Mouse (Mus musculus) hindbrain, embryonic 10.5 days (tissue): ENCODE measurements at regions not wholly inside any gene's neighbourhood (a gene's known extent, or its start where the extent isn't known, plus 50 kb on each side); places are given as distances from the start of the nearest gene placed in this dataset.

Experiments used
- DNase-seq: peaks from one replicate; pipeline ENCODE4 v3.0.0-alpha.2; 2017; ENCODE audit warnings: low spot score
- H3K27ac ChIP-seq: fragments of 300-500 bp; sonication (generic); 2 replicates; pipeline ENCODE4 v1.5.1; 2016; ENCODE audit warnings: mild to moderate bottlenecking, moderate library complexity
- H3K27me3 ChIP-seq: fragments of 300-500 bp; sonication (generic); 2 replicates; pipeline ENCODE4 v1.6.1; 2016; ENCODE audit warnings: mild to moderate bottlenecking; ENCODE audit not compliant: poor library complexity, insufficient read depth, severe bottlenecking
- H3K36me3 ChIP-seq: fragments of 300-500 bp; sonication (generic); 2 replicates; pipeline ENCODE4 v1.6.1; 2016; ENCODE audit warnings: mild to moderate bottlenecking, moderate library complexity
- H3K4me1 ChIP-seq: fragments of 300-500 bp; sonication (generic); replicated peaks from 2 replicates; pipeline ENCODE4 v1.6.1; 2016; ENCODE audit warnings: mild to moderate bottlenecking
- H3K4me3 ChIP-seq: fragments of 300-500 bp; sonication (generic); 2 replicates; pipeline ENCODE4 v1.5.1; 2016; ENCODE audit warnings: mild to moderate bottlenecking, moderate library complexity
- H3K9me3 ChIP-seq: fragments of 300-500 bp; sonication (generic); 2 replicates; pipeline ENCODE4 v1.6.1; 2016; ENCODE audit warnings: mild to moderate bottlenecking, moderate library complexity
- WGBS: fragments of 180-500 bp; shearing (Covaris S2); methylation state at CpG from one replicate; pipeline ENCODE4 v1.1.7; 2016; 5-methylcytosine and 5-hydroxymethylcytosine counted together

DNA sequence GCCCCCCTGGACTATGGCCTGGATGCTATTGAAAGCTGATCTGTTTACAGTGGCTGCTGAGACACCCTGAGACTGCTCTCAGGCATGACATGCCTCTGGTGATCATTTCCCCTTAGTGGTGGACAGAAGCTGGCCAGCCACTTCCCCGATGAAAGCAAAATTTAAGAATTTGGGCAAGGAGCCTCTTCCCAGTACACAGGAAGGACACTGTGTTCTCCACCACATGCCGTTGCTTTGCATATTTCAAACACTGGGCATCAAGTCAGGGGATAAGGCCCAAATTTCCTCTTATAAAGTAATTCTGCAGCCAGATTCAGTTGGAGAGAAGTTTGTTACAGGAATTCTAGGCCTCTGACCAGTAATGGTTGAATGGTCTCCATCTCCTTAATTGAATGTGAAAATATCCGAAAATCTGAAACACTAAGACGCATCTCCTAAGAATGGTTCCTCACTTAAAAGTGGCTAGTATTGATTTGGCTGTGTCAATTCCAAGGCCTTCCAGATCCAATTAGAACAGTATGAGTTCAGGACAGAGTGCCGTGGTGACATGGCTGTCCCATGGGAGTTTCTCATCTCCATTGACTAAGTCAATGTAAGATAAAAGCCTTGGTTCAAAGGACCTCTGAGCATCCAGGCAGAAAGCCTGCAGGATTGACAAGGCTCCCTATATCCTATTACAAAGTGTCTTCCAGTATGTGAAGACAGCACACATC lies 638.5 kb upstream of the Arid1b start:
- H3K4me1 ChIP-seq: no peaks in the 10 kb centered on the region
- no peak overlapping the region for H3K27ac ChIP-seq
- 85% methylated on average over 5 of the region's 5 CpGs for WGBS
- DNase-seq: no peak
- no peak overlapping the region for H3K4me3 ChIP-seq
- H3K36me3 ChIP-seq: no peaks in the 10 kb centered on the region
- no peaks in the 10 kb centered on the region for H3K27me3 ChIP-seq
- H3K9me3 ChIP-seq: no peaks in the 10 kb centered on the region

DNA sequence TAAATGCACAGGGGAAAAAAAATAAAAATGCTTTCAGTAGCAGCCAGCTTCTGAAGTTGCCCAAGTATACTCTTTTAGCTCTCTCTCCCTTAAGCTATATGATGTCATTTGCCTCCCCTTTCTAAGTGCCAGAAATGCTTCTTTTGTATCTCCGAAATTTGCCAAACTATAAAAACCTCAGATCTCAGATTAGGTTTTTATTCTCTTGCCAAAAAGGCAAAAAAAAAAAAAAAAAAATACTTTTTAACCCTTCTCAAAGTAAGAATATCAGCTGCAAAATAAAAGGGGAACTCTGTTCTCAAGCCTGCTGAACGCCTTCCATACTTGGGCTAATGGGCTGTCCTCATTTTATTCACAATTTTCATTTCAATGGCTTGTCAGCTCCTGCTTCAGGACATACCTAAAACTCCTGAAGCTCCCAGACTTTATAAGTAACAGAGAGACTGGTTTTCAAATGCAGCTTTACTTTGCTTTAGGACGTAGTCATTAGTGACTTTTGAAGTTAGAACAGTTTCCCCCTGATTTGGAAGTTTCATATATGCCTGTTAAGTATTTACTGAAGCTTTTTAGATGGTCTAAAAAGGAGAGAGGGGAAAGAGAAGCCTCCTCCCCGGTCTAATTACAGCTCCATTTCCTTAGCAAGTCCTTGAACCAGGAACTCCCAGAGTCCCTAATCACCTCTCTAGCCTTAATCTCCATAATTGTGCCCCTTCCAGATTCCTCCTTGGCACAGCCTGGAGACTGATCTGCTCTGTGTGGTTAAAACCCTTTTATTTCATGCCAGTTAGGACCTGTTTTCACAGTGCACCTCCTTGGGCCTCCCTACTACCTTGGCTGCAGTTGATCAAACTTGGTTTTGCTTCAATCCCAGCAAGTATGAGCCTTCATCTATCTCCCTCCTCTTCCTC lies 633.5 kb upstream of the Arid1b start:
- Histone ChIP-seq H3K4me3 (no peak overlapping the region), H3K27me3 (no peaks in the 10 kb centered on the region), H3K27ac (no peak overlapping the region), H3K36me3 (no peaks in the 10 kb centered on the region), H3K4me1 (no peaks in the 10 kb centered on the region), H3K9me3 (no peaks in the 10 kb centered on the region)
- WGBS: 76% methylated on average over 4 of the region's 4 CpGs
- no peak for DNase-seq

DNA sequence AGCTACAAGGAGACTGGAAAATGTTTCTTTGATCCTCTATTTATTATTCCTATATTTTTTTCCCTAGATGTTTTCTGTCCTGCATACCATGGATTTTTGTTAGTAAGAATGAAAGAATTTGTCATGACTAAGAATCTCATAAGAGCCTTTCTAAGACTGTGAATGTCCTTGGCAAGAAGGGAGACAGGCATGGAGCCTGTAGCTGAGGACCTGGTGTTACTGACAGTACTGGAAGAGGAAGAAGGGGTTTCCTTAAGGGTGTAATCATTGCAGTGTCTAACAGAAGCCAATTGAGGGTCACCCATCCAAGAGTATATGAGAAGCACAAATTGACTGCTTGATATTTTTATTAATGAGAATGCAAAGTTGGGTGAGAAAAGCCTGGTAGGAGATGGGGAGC lies 628.3 kb upstream of the Arid1b start:
- no peaks in the 10 kb centered on the region for H3K27me3 ChIP-seq
- no peaks in the 10 kb centered on the region for H3K9me3 ChIP-seq
- H3K27ac ChIP-seq: no peak overlapping the region
- no peaks in the 10 kb centered on the region for H3K36me3 ChIP-seq
- H3K4me3 ChIP-seq: no peak overlapping the region
- no peak for DNase-seq
- H3K4me1 ChIP-seq: no peaks in the 10 kb centered on the region

DNA sequence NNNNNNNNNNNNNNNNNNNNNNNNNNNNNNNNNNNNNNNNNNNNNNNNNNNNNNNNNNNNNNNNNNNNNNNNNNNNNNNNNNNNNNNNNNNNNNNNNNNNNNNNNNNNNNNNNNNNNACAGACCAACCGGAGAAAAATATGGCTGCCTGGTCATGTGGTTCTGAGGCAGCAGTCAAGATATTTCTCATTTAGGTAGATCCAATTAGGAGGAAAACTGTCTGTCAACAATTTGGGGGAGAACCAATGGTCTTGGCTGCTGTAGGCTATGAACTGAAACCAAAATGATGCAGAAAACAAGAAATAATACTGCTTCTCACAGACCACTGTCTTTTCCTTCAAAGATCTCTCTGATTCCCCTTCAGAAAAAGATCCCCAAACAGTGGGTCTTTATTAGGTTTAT lies 613.7 kb upstream of the Arid1b start:
- H3K4me3 ChIP-seq: no peak overlapping the region
- H3K36me3 ChIP-seq: no peaks in the 10 kb centered on the region
- H3K27ac ChIP-seq: no peak overlapping the region
- WGBS: 90% methylated on average over 1 of the region's 1 CpGs
- H3K27me3 ChIP-seq: no peaks in the 10 kb centered on the region
- no peak for DNase-seq
- no peaks in the 10 kb centered on the region for H3K9me3 ChIP-seq
- 0 out of 2 replicates have a peak, but pooled peaks cover 3% of the 10 kb centered on the region for H3K4me1 ChIP-seq

DNA sequence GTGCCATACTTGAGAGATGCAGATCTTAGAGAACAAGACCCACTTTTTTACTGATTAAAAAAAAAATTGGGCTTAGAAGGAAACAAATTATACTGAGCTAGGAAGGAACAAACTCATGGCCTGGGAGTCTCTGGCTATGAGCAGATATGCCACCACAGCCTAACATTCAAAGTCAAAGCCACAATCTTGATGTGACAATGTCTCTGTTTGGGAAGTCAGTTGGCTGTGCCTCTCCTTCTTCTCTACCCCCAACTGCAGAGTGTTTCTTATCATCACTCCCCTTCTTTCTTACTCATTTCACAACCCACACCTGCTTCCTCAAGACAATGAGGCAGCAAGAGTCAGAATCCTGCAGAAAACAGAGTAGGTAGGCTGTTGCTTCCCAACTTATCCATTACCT lies 613.3 kb upstream of the Arid1b start:
- Histone ChIP-seq H3K27ac (no peak overlapping the region), H3K4me1 (0 out of 2 replicates have a peak, but pooled peaks cover 3% of the 10 kb centered on the region), H3K36me3 (no peaks in the 10 kb centered on the region), H3K27me3 (no peaks in the 10 kb centered on the region), H3K9me3 (no peaks in the 10 kb centered on the region), H3K4me3 (no peak overlapping the region)
- no peak for DNase-seq

DNA sequence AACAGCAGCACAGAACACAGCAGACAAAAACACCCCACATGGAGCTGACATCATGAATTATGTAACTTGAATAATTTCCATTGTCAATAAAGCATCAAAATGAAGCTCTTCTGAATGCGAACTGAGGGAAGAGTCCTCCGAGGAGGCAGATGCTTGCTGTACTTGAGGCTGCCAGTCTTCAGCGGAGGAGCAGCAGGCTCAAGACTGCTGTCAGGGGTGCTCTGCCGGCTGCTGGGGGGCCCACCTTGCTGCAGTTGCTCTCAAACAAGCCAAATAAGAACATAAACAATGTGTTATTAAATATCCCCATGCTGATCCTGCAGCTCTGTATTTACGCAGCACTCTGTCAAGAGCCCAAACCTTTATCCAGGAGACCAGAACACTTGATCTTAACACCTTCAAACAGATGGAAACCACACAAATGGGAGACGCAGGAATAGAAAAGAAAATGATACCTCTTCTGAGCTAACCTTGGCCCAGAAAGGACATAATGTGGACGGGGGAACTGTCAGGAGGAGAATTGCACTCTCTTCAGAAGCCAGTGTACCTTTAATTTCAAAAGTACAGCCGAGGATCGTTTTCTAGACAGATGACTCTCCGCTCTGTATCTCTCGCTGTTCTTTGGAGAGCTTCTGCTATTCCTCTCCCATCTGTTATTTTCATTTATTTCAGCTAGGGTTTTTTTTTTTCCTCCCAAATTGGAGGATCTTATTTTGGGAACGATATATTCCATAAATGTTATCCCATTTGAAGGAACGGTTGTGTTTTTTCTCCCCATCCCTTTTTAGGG lies 612.0 kb upstream of the Arid1b start:
- Histone ChIP-seq H3K9me3 (no peaks in the 10 kb centered on the region), H3K27ac (no peak overlapping the region; the same call in 1 of the 2 replicates), H3K27me3 (no peaks in the 10 kb centered on the region), H3K4me3 (no peak overlapping the region), H3K4me1 (0 out of 2 replicates have a peak, but pooled peaks cover 3% of the 10 kb centered on the region), H3K36me3 (no peaks in the 10 kb centered on the region)
- WGBS: 87% methylated on average over 13 of the region's 13 CpGs
- DNase-seq: no peak

DNA sequence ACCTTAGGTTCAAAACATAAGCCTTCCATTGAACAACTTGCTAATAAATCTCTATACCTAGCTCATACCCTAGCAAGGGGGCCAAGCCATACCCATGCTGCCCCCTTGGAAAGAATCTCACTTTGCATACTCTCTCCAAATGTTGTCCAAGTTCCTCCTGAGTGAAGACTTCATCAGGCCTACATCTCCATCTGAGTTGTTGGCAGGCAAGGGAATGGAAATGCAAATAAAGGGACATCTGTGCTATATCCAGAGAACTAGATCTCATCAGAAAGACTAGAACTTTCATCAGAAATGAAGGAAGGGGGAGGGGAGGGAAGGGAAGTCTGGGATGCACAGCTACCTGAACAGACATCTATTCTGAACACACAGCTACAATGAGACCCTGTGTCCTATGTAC lies 611.4 kb upstream of the Arid1b start:
- no peak overlapping the region for H3K27ac ChIP-seq
- H3K4me3 ChIP-seq: no peak overlapping the region
- no peak for DNase-seq
- no peaks in the 10 kb centered on the region for H3K27me3 ChIP-seq
- H3K4me1 ChIP-seq: 0 out of 2 replicates have a peak, but pooled peaks cover 3% of the 10 kb centered on the region
- no peaks in the 10 kb centered on the region for H3K36me3 ChIP-seq
- no peaks in the 10 kb centered on the region for H3K9me3 ChIP-seq

- Histone ChIP-seq H3K27ac (no peak overlapping the region), H3K4me1 (no peaks in the 10 kb centered on the region), H3K27me3 (no peaks in the 10 kb centered on the region), H3K4me3 (no peak overlapping the region), H3K36me3 (no peaks in the 10 kb centered on the region), H3K9me3 (no peaks in the 10 kb centered on the region)
- DNase-seq: no peak
- WGBS: 67% methylated on average over 4 of the region's 4 CpGs
Measured at GRCm38 (mm10) chr17:4387616-4388015, 606.5 kb upstream of the Arid1b start.

- H3K36me3 ChIP-seq: no peaks in the 10 kb centered on the region
- H3K4me1 ChIP-seq: no peaks in the 10 kb centered on the region
- H3K4me3 ChIP-seq: no peak overlapping the region
- WGBS: 91% methylated on average over 4 of the region's 4 CpGs
- no peaks in the 10 kb centered on the region for H3K9me3 ChIP-seq
- no peaks in the 10 kb centered on the region for H3K27me3 ChIP-seq
- no peak for DNase-seq
- no peak overlapping the region for H3K27ac ChIP-seq
Measured at GRCm38 (mm10) chr17:4390012-4390411, 604.1 kb upstream of the Arid1b start.

DNA sequence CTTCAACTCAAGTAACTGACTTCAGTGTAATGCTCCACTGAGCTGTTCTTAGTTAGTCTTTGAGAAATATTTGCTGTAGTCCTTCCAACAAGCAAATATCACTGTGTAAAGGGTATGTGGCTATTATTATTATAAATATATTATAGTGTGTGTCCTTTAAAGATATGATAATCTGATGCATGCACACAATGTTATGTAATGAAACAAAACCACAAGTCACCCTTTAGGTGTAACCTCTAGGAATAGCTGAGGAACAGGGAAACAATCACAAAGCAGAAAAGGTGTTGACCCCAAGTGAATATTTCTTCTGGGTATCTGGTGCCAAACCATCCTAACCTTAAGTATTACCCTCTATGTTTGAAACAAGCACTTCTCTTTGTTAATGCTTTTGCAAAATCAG lies 603.6 kb upstream of the Arid1b start:
- H3K9me3 ChIP-seq: no peaks in the 10 kb centered on the region
- no peaks in the 10 kb centered on the region for H3K36me3 ChIP-seq
- DNase-seq: no peak
- H3K4me3 ChIP-seq: no peak overlapping the region
- no peaks in the 10 kb centered on the region for H3K27me3 ChIP-seq
- H3K4me1 ChIP-seq: no peaks in the 10 kb centered on the region
- H3K27ac ChIP-seq: no peak overlapping the region

GRCm38 (mm10) chr17:4391210-4391609 lies 602.9 kb upstream of the Arid1b start:
- no peaks in the 10 kb centered on the region for H3K9me3 ChIP-seq
- WGBS: 84% methylated on average over 1 of the region's 1 CpGs
- no peak overlapping the region for H3K4me3 ChIP-seq
- no peaks in the 10 kb centered on the region for H3K27me3 ChIP-seq
- no peaks in the 10 kb centered on the region for H3K36me3 ChIP-seq
- H3K4me1 ChIP-seq: no peaks in the 10 kb centered on the region
- H3K27ac ChIP-seq: no peak overlapping the region
- DNase-seq: no peak

GRCm38 (mm10) chr17:4396119-4396518 lies 598.0 kb upstream of the Arid1b start:
- Histone ChIP-seq H3K4me3 (no peak overlapping the region), H3K9me3 (no peaks in the 10 kb centered on the region), H3K36me3 (no peaks in the 10 kb centered on the region), H3K27ac (no peak overlapping the region), H3K27me3 (no peaks in the 10 kb centered on the region), H3K4me1 (no peaks in the 10 kb centered on the region)
- DNase-seq: no peak
- 90% methylated on average over 5 of the region's 5 CpGs for WGBS

DNA sequence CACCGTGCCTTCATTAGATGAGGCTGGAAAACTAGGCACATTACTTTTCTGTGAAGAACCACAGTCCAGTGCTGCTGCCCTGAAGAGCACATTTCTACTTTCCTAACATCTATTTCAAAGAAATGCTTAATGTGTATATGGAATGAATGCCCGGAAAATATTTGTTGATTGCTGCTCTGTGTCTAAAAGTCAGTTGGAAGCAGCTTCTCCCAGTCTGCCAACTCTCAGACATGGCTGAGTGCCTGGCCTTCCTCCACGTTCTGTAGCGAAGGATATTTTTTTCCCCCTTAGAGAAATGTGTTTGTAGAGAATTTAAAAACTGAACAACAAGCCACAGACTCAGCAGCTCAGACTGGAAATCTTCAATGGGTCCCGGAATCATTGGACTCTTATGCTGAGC lies 576.4 kb upstream of the Arid1b start:
- WGBS: 89% methylated on average over 5 of the region's 5 CpGs
- H3K4me3 ChIP-seq: no peak overlapping the region
- no peak overlapping the region for H3K27ac ChIP-seq
- no peak for DNase-seq
- H3K27me3 ChIP-seq: no peaks in the 10 kb centered on the region
- H3K9me3 ChIP-seq: no peaks in the 10 kb centered on the region
- no peaks in the 10 kb centered on the region for H3K36me3 ChIP-seq
- H3K4me1 ChIP-seq: no peaks in the 10 kb centered on the region
